Mouse (Mus musculus) embryo, embryonic 10.5 days (tissue): ENCODE data around the gene Snx10.

Experiments used
- DNase-seq: peaks from one replicate; pipeline ENCODE4 v3.0.0-alpha.2; 2015; ENCODE audit warnings: low spot score

Snx10 gene

GRCm38 (mm10) chr6:51587266-51587665 lies 63.6 kb downstream of the Snx10 start:
- no peak for DNase-seq

GRCm38 (mm10) chr6:51591264-51591663 lies 67.6 kb downstream of the Snx10 start:
- no peak for DNase-seq

- peak; percentile 50 for DNase-seq
Measured at GRCm38 (mm10) chr6:51591844-51592243, 68.1 kb downstream of the Snx10 start.

GRCm38 (mm10) chr6:51592356-51593115 lies 68.8 kb downstream of the Snx10 start:
- DNase-seq: peak; percentile 89

- DNase-seq: no peak
Measured at GRCm38 (mm10) chr6:51593446-51594035, 69.8 kb downstream of the Snx10 start.

GRCm38 (mm10) chr6:51594516-51594915 lies 70.8 kb downstream of the Snx10 start:
- DNase-seq: no peak

- no peak for DNase-seq
Measured at GRCm38 (mm10) chr6:51598058-51598457, 74.4 kb downstream of the Snx10 start.

- DNase-seq: no peak
Measured at GRCm38 (mm10) chr6:51600412-51600811, 76.7 kb downstream of the Snx10 start.

GRCm38 (mm10) chr6:51602341-51602740 lies 78.6 kb downstream of the Snx10 start:
- no peak for DNase-seq

- DNase-seq: no peak
Measured at GRCm38 (mm10) chr6:51603691-51604090, 80.0 kb downstream of the Snx10 start.

GRCm38 (mm10) chr6:51606245-51606644 lies 82.5 kb downstream of the Snx10 start:
- DNase-seq: no peak

- DNase-seq: no peak
Measured at GRCm38 (mm10) chr6:51606803-51607202, 83.1 kb downstream of the Snx10 start.

GRCm38 (mm10) chr6:51611621-51612020 lies 87.9 kb downstream of the Snx10 start:
- DNase-seq: no peak

GRCm38 (mm10) chr6:51612371-51613051 lies 88.8 kb downstream of the Snx10 start:
- peak; percentile 80 for DNase-seq

GRCm38 (mm10) chr6:51613661-51614060 lies 90.0 kb downstream of the Snx10 start:
- DNase-seq: no peak

GRCm38 (mm10) chr6:51626843-51627242 lies 103.1 kb downstream of the Snx10 start:
- no peak for DNase-seq

GRCm38 (mm10) chr6:51629671-51630070 lies 106.0 kb downstream of the Snx10 start:
- no peak for DNase-seq

GRCm38 (mm10) chr6:51630184-51630583 lies 106.5 kb downstream of the Snx10 start:
- no peak for DNase-seq

GRCm38 (mm10) chr6:51632928-51633662 lies 109.4 kb downstream of the Snx10 start:
- DNase-seq: no peak

- peak; percentile 28 for DNase-seq
Measured at GRCm38 (mm10) chr6:51633663-51634362, 110.1 kb downstream of the Snx10 start.

GRCm38 (mm10) chr6:51636019-51636568 lies 112.4 kb downstream of the Snx10 start:
- DNase-seq: no peak
